Mouse (Mus musculus) CH12.LX (cell line): Measurements from ENCODE around the gene Lmo1. TPM values are rescaled to one million over a fixed set of nuclear protein-coding genes. Genes with fewer than 3 reads are reported as not detected.

Experiments
- DNase-seq: peaks from one replicate; pipeline ENCODE4 v3.0.0-alpha.2; 2013; ENCODE audit errors: extremely low read depth
- H3K27ac ChIP-seq: 2 replicates; pipeline ENCODE4 v1.5.1; 2012; ENCODE audit warnings: low read depth, mild to moderate bottlenecking, control low read depth, moderate library complexity; ENCODE audit not compliant: insufficient read depth
- H3K27me3 ChIP-seq: replicated peaks from 2 replicates; pipeline ENCODE3; 2012; ENCODE audit warnings: inconsistent platforms
- H3K36me3 ChIP-seq, 2 experiments: replicated peaks in 1 of 2; 2 replicates each; pipeline versions ENCODE3 to v1.6.1; 2012; ENCODE audit warnings: inconsistent platforms in 1 of 2, low read length in 1 of 2, mild to moderate bottlenecking in 1 of 2, mixed read lengths in 1 of 2, moderate library complexity in 1 of 2; ENCODE audit not compliant: control insufficient read depth in 1 of 2, insufficient read depth in 1 of 2
- H3K4me1 ChIP-seq, 2 experiments: 2 replicates each; pipeline ENCODE4 v1.6.1; 2012; ENCODE audit warnings: inconsistent platforms in 1 of 2, moderate library complexity in 1 of 2; ENCODE audit not compliant: insufficient read depth in 2 of 2, control insufficient read depth in 1 of 2
- H3K4me2 ChIP-seq: 2 replicates; pipeline ENCODE4 v1.6.1; 2012; ENCODE audit warnings: low read depth, mild to moderate bottlenecking, control low read depth; ENCODE audit not compliant: poor library complexity, insufficient read depth, severe bottlenecking
- H3K4me3 ChIP-seq, 3 experiments: fragments of 150-350 bp in 1 of 3; sonication (generic) in 1 of 3; replicated peaks in 1 of 3; 2 replicates each; pipeline versions ENCODE3 to v1.5.1; 2011 to 2012; ENCODE audit warnings: low read depth in 2 of 3, low read length in 2 of 3, mild to moderate bottlenecking in 2 of 3, moderate library complexity in 2 of 3, control low read depth in 1 of 3, improper control_type of control experiment in 1 of 3, inconsistent platforms in 1 of 3, mixed read lengths in 1 of 3; ENCODE audit not compliant: poor library complexity in 1 of 3
- H3K79me2 ChIP-seq: replicated peaks from 2 replicates; pipeline ENCODE4 v1.6.1; 2012; ENCODE audit warnings: mild to moderate bottlenecking, moderate library complexity; ENCODE audit not compliant: control insufficient read depth, poor library complexity, insufficient read depth, severe bottlenecking; ENCODE audit errors: extremely low read depth
- H3K9ac ChIP-seq: 2 replicates; pipeline ENCODE4 v1.6.1; 2012; ENCODE audit warnings: low read depth, mild to moderate bottlenecking, control low read depth, moderate library complexity; ENCODE audit not compliant: insufficient read depth
- H3K9me3 ChIP-seq: replicated peaks from 2 replicates; pipeline ENCODE3; 2012; ENCODE audit warnings: low read length, inconsistent platforms, mixed read lengths
- BHLHE40 ChIP-seq: IDR thresholded peaks from 2 replicates; pipeline ENCODE4 v1.6.1; 2011; ENCODE audit warnings: mild to moderate bottlenecking, low read depth, low read length, improper control_type of control experiment
- CHD1 ChIP-seq: IDR thresholded peaks from 2 replicates; pipeline ENCODE4 v1.6.1; 2012; ENCODE audit warnings: low read depth, low read length, improper control_type of control experiment, inconsistent platforms
- CHD2 ChIP-seq: IDR thresholded peaks from 2 replicates; pipeline ENCODE4 v1.6.1; 2011; ENCODE audit warnings: low read length, improper control_type of control experiment
- CTCF ChIP-seq, 2 experiments: IDR thresholded peaks in 1 of 2; conservative IDR thresholded peaks in 1 of 2; 2 replicates each; pipeline ENCODE4 v1.5.1; 2011 to 2012; ENCODE audit warnings: low read depth in 2 of 2, low read length in 2 of 2, improper control_type of control experiment in 1 of 2, inconsistent platforms in 1 of 2, mild to moderate bottlenecking in 1 of 2, moderate library complexity in 1 of 2
- ELF1 ChIP-seq: IDR thresholded peaks from 2 replicates; pipeline ENCODE4 v1.6.1; 2014; ENCODE audit warnings: low read depth, mild to moderate bottlenecking, inconsistent platforms, low read length, improper control_type of control experiment
- GABPA ChIP-seq: IDR thresholded peaks from 2 replicates; pipeline ENCODE4 v1.6.1; 2012; ENCODE audit warnings: low read depth, low read length, improper control_type of control experiment, inconsistent platforms; ENCODE audit not compliant: insufficient replicate concordance
- HCFC1 ChIP-seq: IDR thresholded peaks from 2 replicates; pipeline ENCODE4 v1.6.1; 2012; ENCODE audit warnings: low read depth, mild to moderate bottlenecking, inconsistent platforms, low read length, improper control_type of control experiment
- IRF4 ChIP-seq: IDR thresholded peaks from 2 replicates; pipeline ENCODE4 v1.6.1; 2014; ENCODE audit warnings: low read depth, mild to moderate bottlenecking, inconsistent platforms, low read length, improper control_type of control experiment
- JUN ChIP-seq: IDR thresholded peaks from 2 replicates; pipeline ENCODE4 v1.6.1; 2011; ENCODE audit warnings: low read depth, mild to moderate bottlenecking, low read length, improper control_type of control experiment, moderate library complexity; ENCODE audit not compliant: insufficient read depth
- MAZ ChIP-seq: IDR thresholded peaks from 2 replicates; pipeline ENCODE4 v1.6.1; 2012; ENCODE audit warnings: low read depth, mild to moderate bottlenecking, inconsistent platforms, low read length, improper control_type of control experiment, moderate library complexity
- MYC ChIP-seq: IDR thresholded peaks from 2 replicates; pipeline ENCODE4 v1.6.1; 2011; ENCODE audit warnings: low read depth, mild to moderate bottlenecking, improper control_type of control experiment, low read length
- NELFE ChIP-seq: IDR thresholded peaks from 2 replicates; pipeline ENCODE4 v1.6.1; 2011; ENCODE audit warnings: low read depth, low read length, improper control_type of control experiment
- NRF1 ChIP-seq: IDR thresholded peaks from 2 replicates; pipeline ENCODE4 v1.6.1; 2014; ENCODE audit warnings: low read depth, mild to moderate bottlenecking, inconsistent platforms, low read length, improper control_type of control experiment, moderate library complexity
- PAX5 ChIP-seq: IDR thresholded peaks from 2 replicates; pipeline ENCODE4 v1.6.1; 2012; ENCODE audit warnings: low read length, inconsistent platforms, mixed read lengths
- POLR2A ChIP-seq: IDR thresholded peaks from 2 replicates; pipeline ENCODE4 v1.6.1; 2011; ENCODE audit warnings: low read depth, mild to moderate bottlenecking, improper control_type of control experiment, low read length
- RAD21 ChIP-seq: IDR thresholded peaks from 2 replicates; pipeline ENCODE4 v1.6.1; 2011; ENCODE audit warnings: low read depth, mild to moderate bottlenecking, low read length, improper control_type of control experiment, moderate library complexity
- SIN3A ChIP-seq: IDR thresholded peaks from 2 replicates; pipeline ENCODE4 v1.6.1; 2012; ENCODE audit warnings: low read length, improper control_type of control experiment, inconsistent platforms
- SMC3 ChIP-seq: IDR thresholded peaks from 2 replicates; pipeline ENCODE4 v1.6.1; 2011; ENCODE audit warnings: low read depth, low read length, improper control_type of control experiment
- TCF12 ChIP-seq: IDR thresholded peaks from 2 replicates; pipeline ENCODE4 v1.6.1; 2014; ENCODE audit warnings: low read depth, mild to moderate bottlenecking, inconsistent platforms, low read length, improper control_type of control experiment
- USF1 ChIP-seq: IDR thresholded peaks from 2 replicates; pipeline ENCODE4 v1.6.1; 2014; ENCODE audit warnings: low read depth, mild to moderate bottlenecking, inconsistent platforms, low read length, improper control_type of control experiment
- ZC3H11A ChIP-seq: IDR thresholded peaks from 2 replicates; pipeline ENCODE4 v1.6.1; 2012; ENCODE audit warnings: low read depth, mild to moderate bottlenecking, inconsistent platforms, low read length, improper control_type of control experiment
- ZMIZ1 ChIP-seq: IDR thresholded peaks from 2 replicates; pipeline ENCODE4 v1.6.1; 2012; ENCODE audit warnings: low read depth, mild to moderate bottlenecking, inconsistent platforms, low read length, improper control_type of control experiment
- ZNF384 ChIP-seq: IDR thresholded peaks from 2 replicates; pipeline ENCODE4 v1.6.1; 2012; ENCODE audit warnings: low read depth, low read length, improper control_type of control experiment, inconsistent platforms
- dilution Hi-C: fragments of 300-500 bp; cut with MboI; formaldehyde crosslinking; loops from 2 replicates; pipeline ENCODE4 v1.14.3; 2020; ENCODE audit warnings: low sequenced_read_pairs; ENCODE audit not compliant: extremely low pct_unique_long_range_greater_than_20kb, extremely low pct_ligation_motif_present
- in situ Hi-C: fragments of 300-500 bp; cut with MboI; formaldehyde crosslinking; loops from 3 replicates; pipeline ENCODE4 v1.14.3; 2019; ENCODE audit warnings: low sequenced_read_pairs, low pct_ligation_motif_present, low pct_unique_long_range_greater_than_20kb, mixed read lengths
- polyA plus RNA-seq: library from polyadenylated mRNA; unstranded; fragments of >175 nt; gene quantifications from 2 replicates; pipeline ENCODE4 v1.2.1, GENCODE M21; 2012; ENCODE audit warnings: low read depth; ENCODE audit not compliant: insufficient read length
- total RNA-seq, 2 experiments: library from RNA; depleted of rRNA; stranded (reverse); fragments of 300-350 nt in 1 of 2; fragments of >200 nt in 1 of 2; gene quantifications; 2 replicates each; pipeline ENCODE4 v1.2.3; 2012 to 2014

The Lmo1 gene
- total and polyA plus RNA-seq, 3 experiments: 0.30 TPM; not detected in 2

GRCm38 (mm10) chr7:109098145-109099018 is 76.6 kb downstream of the Lmo1 start:
- TF ChIP-seq CTCF (conservative IDR thresholded peaks at IDR 0.05 in 1 of 2, IDR thresholded peaks at IDR 0.05 in 1 of 2; ENCODE audit: low read depth in 2 of 2, low read length in 2 of 2) (peak; percentile 22 to 69; a peak in 3 of 4 replicates), SMC3 (peak; percentile 51), SIN3A (no peak), BHLHE40 (no peak), CHD1 (no peak), RAD21 (peak; percentile 63), ZNF384 (no peak)
- H3K9ac ChIP-seq: no peak overlapping the region
- in situ Hi-C loops: no loop called here
- no peaks in the 10 kb centered on the region for H3K4me1 ChIP-seq
- DNase-seq: peak; percentile 17
- H3K79me2 ChIP-seq: no peaks in the 10 kb centered on the region
- H3K4me2 ChIP-seq: no peak overlapping the region
- dilution Hi-C loops: no loop called here
- H3K27me3 ChIP-seq: peaks cover 71% of the 10 kb centered on the region
- no peaks in the 10 kb centered on the region for H3K36me3 ChIP-seq
- H3K9me3 ChIP-seq: peaks cover 4% of the 10 kb centered on the region
- no peak overlapping the region for H3K27ac ChIP-seq
- H3K4me3 ChIP-seq: no peak overlapping the region

GRCm38 (mm10) chr7:109097203-109097602 is 77.8 kb downstream of the Lmo1 start:
- Histone ChIP-seq H3K36me3 (no peaks in the 10 kb centered on the region), H3K4me1 (no peaks in the 10 kb centered on the region), H3K27me3 (peaks cover 74% of the 10 kb centered on the region), H3K4me2 (no peak overlapping the region), H3K9ac (no peak overlapping the region), H3K4me3 (no peak overlapping the region), H3K27ac (no peak overlapping the region), H3K79me2 (no peaks in the 10 kb centered on the region), H3K9me3 (peaks cover 4% of the 10 kb centered on the region)
- dilution Hi-C loops (no loop called here), in situ Hi-C loops (no loop called here)
- TF ChIP-seq SMC3: no peak
- no peak for TF ChIP-seq ZMIZ1
- TF ChIP-seq USF1: no peak
- TF ChIP-seq JUN: no peak
- TF ChIP-seq CHD2: no peak
- no peak for DNase-seq

- Histone ChIP-seq H3K36me3 (no peaks in the 10 kb centered on the region), H3K9me3 (peaks cover 4% of the 10 kb centered on the region), H3K9ac (no peak overlapping the region), H3K79me2 (no peaks in the 10 kb centered on the region), H3K27ac (no peak overlapping the region), H3K4me2 (no peak overlapping the region), H3K4me1 (no peaks in the 10 kb centered on the region), H3K4me3 (no peak overlapping the region), H3K27me3 (peaks cover 70% of the 10 kb centered on the region)
- TF ChIP-seq ELF1 (no peak), ZMIZ1 (no peak), SIN3A (no peak), ZC3H11A (no peak), NRF1 (no peak), GABPA (no peak), NELFE (no peak), MYC (no peak), PAX5 (no peak), POLR2A (no peak), MAZ (no peak), TCF12 (no peak), SMC3 (no peak), IRF4 (no peak), HCFC1 (no peak)
- in situ Hi-C loops: no loop called here
- no peak for DNase-seq
- dilution Hi-C loops: no loop called here
These were observed 78.4 kb downstream of the Lmo1 start for GRCm38 (mm10) chr7:109096618-109097017.
